Mouse (Mus musculus) left cerebral cortex, postnatal 14 days (tissue): ENCODE results near the gene Csta1. TPM values are rescaled to one million over a fixed set of nuclear protein-coding genes. Genes with fewer than 3 reads are reported as not detected.
"Not testable (repeated sequence)": the region's sequence is repeated elsewhere in the genome, so short reads cannot be mapped to it uniquely, and the experiment has no call there.

ENCODE experiments used
- DNase-seq, 2 experiments: peaks; one replicate each; pipeline ENCODE4 v3.0.0; 2021 to 2022; ENCODE audit warnings: low spot score in 2 of 2, mixed read lengths in 1 of 2
- intact Hi-C: fragments of 180-260 bp; cut with DNase I; formaldehyde crosslinking; loops from one replicate; pipeline ENCODE4 v1.15.1; 2025
- long read RNA-seq, 2 experiments: library from polyadenylated mRNA; stranded (forward); transcript quantifications; one replicate each; pipeline ENCODE4 v2.0.0; 2021
- total RNA-seq, 2 experiments: library from RNA; stranded (reverse); gene quantifications; 2 replicates each; pipeline ENCODE4 v1.2.3; 2021

Csta1 gene
- not detected for total RNA-seq
- long read RNA-seq, experiment 1, result 0 reads
- long read RNA-seq, experiment 2, result 0 reads

GRCm38 (mm10) chr16:36131141-36131540, at the start of gene Csta1:
Gene Csta1, minus strand, starts transcription at chr16:36131241.
- intact Hi-C loops, result no loop called here
- no peak for DNase-seq

GRCm38 (mm10) chr16:36179910-36180309, 48.9 kb upstream of the Csta1 start:
- intact Hi-C loops, result no loop called here
- DNase-seq, result no peak

GRCm38 (mm10) chr16:36176108-36176507, 45.1 kb upstream of the Csta1 start:
- intact Hi-C loops, result no loop called here

DNA sequence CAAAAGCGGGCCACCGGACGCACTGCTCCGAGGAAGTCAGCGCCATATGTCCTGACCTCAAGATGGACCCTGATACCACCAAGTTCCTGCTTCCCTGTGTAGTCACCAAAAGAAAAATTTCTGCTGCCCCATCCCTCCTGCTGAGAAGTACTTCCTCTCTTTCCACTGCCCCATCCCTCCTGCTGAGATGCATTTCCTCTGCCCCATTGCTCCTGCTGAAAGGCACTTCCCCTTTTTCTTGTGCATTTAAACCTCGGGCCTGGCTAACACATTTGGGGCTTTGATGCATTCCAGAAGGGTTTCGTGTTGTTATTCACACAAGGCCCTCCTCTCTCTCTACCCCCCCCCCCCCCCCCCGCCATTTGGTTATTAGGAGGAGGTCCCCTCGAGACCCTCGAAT, 36.8 kb upstream of the Csta1 start:
- intact Hi-C loops, DNase-seq: not testable (repeated sequence)

More at GRCm38 (mm10) chr16:36176108-36176507, 45.1 kb upstream of the Csta1 start:
- no peak for DNase-seq

GRCm38 (mm10) chr16:36156402-36156975, 25.4 kb upstream of the Csta1 start, which contains the start of gene Stfa2l1:
Gene Stfa2l1, plus strand, starts transcription at chr16:36156811.
- intact Hi-C loops, result no loop called here
- no peak for DNase-seq

GRCm38 (mm10) chr16:36138201-36138600, 7.2 kb upstream of the Csta1 start:
- intact Hi-C loops, result no loop called here
- DNase-seq, result no peak

- DNase-seq, result no peak
- intact Hi-C loops, result no loop called here
These were observed 2.9 kb downstream of the Csta1 start for GRCm38 (mm10) chr16:36128092-36128491.

DNA sequence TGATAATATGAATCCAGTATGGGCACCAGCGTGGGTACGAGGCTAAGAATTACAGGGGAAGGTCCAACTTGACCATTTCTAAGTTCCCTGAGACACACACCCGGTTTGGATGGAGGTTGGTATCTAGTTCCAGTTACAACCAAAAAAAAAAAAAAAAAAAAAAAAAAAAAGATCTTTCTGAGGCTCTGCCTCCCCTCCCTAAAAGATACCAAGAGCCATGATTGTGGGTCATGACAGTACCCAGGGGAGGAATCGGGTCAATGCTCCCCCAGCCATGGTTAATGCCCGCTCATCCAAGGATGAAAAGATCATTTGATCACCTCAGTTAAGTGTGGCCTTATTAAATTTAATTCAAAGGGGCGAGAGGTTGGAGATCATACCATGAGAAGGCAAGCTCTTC, 15.3 kb downstream of the Csta1 start:
- not testable (repeated sequence) for DNase-seq

DNA sequence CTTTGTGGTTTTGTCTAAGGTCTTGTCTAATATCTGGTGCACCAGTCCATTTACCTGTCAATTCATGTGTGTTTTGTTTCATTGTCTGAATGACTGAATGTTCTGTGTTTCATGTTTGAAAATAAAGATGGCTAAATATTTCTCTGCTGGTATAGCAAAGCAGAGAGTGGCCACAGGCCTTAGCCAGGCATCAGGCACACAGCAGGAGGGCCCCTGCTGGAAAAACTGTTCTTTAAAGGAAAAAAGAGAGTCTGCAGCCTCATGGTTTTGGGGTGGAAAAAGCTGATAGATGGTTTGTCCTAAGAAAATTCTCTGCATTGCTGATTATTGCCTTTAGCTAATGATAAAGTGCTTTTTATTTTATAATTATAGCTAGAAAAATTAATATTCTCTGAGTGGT, 19.6 kb downstream of the Csta1 start:
- DNase-seq, intact Hi-C loops: not testable (repeated sequence)

More for the DNA sequence above, 15.3 kb downstream of the Csta1 start:
- intact Hi-C loops, result not testable (repeated sequence)

- DNase-seq, result no peak
- intact Hi-C loops, result no loop called here
These were observed 28.8 kb downstream of the Csta1 start for GRCm38 (mm10) chr16:36102211-36102610.

DNA sequence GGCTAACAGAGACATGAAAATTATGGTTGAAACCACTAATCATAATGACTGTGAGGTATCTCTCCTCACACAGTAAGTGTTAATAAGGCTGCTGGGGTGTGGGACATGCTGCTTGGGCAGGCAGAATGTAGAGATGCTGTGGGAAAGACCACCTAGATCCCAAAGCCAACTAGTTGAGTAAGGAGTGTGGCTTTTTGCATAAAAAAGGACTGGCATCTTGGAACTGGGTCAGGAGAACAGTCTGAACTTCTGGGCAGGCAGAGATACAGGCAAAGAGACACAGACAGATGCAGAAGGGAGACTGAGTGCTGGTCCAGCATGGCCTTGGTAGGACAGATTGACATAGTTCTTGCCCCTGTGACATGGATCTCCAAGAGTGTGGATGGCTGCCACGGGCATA, 29.5 kb downstream of the Csta1 start:
- no peak for DNase-seq
- intact Hi-C loops, result no loop called here

DNA sequence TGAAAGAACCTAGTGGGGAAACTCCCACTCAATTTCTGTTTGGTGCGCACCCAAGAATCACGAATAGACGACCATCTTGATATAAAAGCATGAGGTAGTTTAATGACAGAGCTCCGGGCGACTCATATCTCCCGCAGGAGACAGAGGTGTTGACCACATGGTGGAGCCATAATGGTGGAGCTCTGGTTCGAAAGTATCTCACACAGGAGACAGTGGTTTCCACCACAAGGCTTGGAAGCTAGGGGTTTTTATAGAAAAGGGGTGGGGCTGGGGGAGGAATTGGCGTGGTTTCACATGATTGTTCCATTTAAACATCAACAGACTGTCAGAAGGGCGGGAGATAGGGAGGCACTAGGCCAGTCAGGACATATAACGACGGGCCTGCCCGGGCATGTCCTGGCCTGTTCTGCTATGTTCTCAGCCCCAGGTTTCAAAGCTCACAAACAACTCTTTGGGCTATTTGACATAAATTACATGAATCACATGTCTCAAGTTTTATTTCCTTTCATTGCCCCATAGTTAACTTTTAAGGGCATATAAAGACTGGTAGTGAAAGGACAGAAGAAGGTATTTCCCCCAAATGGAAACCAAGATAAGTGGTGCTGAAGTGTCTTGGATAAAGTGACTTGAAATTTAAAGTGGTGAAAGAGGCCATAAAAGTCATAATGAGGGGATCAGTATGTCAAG, 33.1 kb downstream of the Csta1 start:
- intact Hi-C loops, DNase-seq: not testable (repeated sequence)

- DNase-seq, result no peak
- intact Hi-C loops, result no loop called here
These were observed 37.0 kb downstream of the Csta1 start for GRCm38 (mm10) chr16:36094079-36094478.

DNA sequence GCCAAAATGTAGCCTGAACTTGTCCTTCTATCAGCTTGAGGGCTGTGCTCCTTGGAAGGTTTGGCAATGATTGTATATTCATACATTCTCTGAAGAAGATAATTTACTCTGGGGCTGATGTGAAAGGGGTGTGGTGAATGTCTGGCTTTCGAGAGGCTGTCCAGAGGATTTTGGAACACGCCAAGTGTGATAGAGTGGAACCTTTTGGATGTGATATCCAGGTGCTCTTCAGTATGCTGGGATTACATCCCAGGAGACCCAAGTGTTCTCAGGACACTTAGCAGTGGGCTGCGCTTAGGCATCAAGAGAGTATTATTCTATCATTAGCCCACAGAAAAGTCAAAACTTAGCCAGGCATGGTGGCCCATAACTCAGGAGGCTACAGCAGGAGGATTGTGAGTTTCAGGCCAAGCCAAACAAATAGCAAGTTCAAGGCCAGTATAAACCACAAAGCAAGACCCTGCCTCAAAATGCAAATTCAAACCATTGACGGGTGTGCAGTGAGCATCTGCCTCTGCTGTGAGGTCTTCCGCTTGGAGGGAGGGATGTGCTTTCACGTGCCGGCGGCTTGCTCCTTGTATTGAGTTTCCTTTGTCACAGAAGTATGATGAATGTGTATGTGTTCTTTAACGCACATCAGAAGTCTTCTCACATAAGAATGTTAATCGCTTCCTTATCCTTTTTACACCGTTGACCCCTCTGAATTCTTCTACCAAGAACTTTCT, 40.1 kb downstream of the Csta1 start:
- intact Hi-C loops, result no loop called here
- DNase-seq, result no peak

GRCm38 (mm10) chr16:36089850-36090616, 41.0 kb downstream of the Csta1 start:
- intact Hi-C loops, result no loop called here
- DNase-seq, result no peak

- intact Hi-C loops, result no loop called here
- DNase-seq, result no peak
These were observed 42.0 kb downstream of the Csta1 start for GRCm38 (mm10) chr16:36089065-36089464.

- intact Hi-C loops, result no loop called here
- DNase-seq, result no peak
These were observed 43.2 kb downstream of the Csta1 start for GRCm38 (mm10) chr16:36087846-36088245.

GRCm38 (mm10) chr16:36079916-36080315, 51.1 kb downstream of the Csta1 start:
- intact Hi-C loops, result loop anchor here (10.0 kb wide), 1 partner anchor 935 kb away; the partner anchor contains the start of gene Polq
- no peak for DNase-seq

DNA sequence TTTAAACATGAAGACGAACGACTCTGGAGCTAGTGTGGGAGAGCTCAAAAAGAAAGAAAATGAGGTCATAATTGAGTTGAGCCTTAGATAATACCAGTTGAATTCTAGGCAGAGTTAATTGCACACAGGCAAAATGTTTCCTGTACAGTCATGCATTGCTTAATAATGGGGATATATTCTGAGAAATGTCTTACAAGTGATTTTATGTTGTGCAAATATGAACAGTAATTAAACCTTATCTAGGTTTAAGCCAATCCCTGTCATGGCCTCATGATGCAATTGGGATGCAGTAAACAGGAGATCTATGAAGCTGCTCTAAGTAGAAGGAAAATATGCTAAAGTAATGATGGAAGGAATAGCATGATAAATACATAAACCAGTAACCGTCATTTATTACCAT, 56.3 kb downstream of the Csta1 start:
- intact Hi-C loops, result loop anchor here (10.0 kb wide), 1 partner anchor 940 kb away; the partner anchor contains the start of gene Polq
- no peak for DNase-seq
